Mouse (Mus musculus) forebrain, embryonic 14.5 days (tissue): ENCODE data around the gene Atrn. TPM values are rescaled to one million over a fixed set of nuclear protein-coding genes. Genes with fewer than 3 reads are reported as not detected.
A peak's percentile ranks its signal among the peaks of the same experiment; 100 is the strongest.

ENCODE experiments used
- ATAC-seq: fragments of 200-750 bp; cut with Nextera tagmentation; 2 replicates; pipeline ENCODE4 v1.8.0; 2017; ENCODE audit warnings: mild to moderate bottlenecking, moderate library complexity
- DNase-seq: peaks from one replicate; pipeline ENCODE4 v3.0.0-alpha.2; 2015; ENCODE audit warnings: low spot score
- H3K27ac ChIP-seq: fragments of 300-500 bp; sonication (generic); 2 replicates; pipeline ENCODE4 v1.5.1; 2014; ENCODE audit warnings: low read depth, mild to moderate bottlenecking, control low read depth, low read length, moderate library complexity
- H3K27me3 ChIP-seq: fragments of 300-500 bp; sonication (generic); replicated peaks from 2 replicates; pipeline ENCODE4 v1.6.1; 2014; ENCODE audit warnings: low read length, control low read depth, mixed read lengths; ENCODE audit not compliant: control insufficient read depth, insufficient read depth
- H3K36me3 ChIP-seq: fragments of 300-500 bp; sonication (generic); 2 replicates; pipeline ENCODE4 v1.6.1; 2014; ENCODE audit warnings: low read length, control low read depth; ENCODE audit not compliant: control insufficient read depth, insufficient read depth
- H3K4me1 ChIP-seq: fragments of 300-500 bp; sonication (generic); 2 replicates; pipeline ENCODE4 v1.6.1; 2014; ENCODE audit warnings: antibody characterized with exemption, low read length, control low read depth; ENCODE audit not compliant: control insufficient read depth, insufficient read depth
- H3K4me2 ChIP-seq: fragments of 300-500 bp; sonication (generic); 2 replicates; pipeline ENCODE4 v1.6.1; 2014; ENCODE audit warnings: mild to moderate bottlenecking, control low read depth, low read length
- H3K4me3 ChIP-seq: fragments of 300-500 bp; sonication (generic); 2 replicates; pipeline ENCODE4 v1.5.1; 2014; ENCODE audit warnings: low read depth, low read length, control low read depth
- H3K9ac ChIP-seq: fragments of 300-500 bp; sonication (generic); 2 replicates; pipeline ENCODE4 v1.6.1; 2014; ENCODE audit warnings: mild to moderate bottlenecking, low read length, control low read depth, moderate library complexity
- H3K9me3 ChIP-seq: fragments of 300-500 bp; sonication (generic); replicated peaks from 2 replicates; pipeline ENCODE4 v1.6.1; 2016; ENCODE audit warnings: low read length, control low read depth, mixed read lengths; ENCODE audit not compliant: control insufficient read depth
- WGBS: fragments of 180-500 bp; shearing (Covaris S2); extraction: QIAGEN DNeasy Blood & Tissue Kit; methylation state at CpG from one replicate; pipeline ENCODE4 v1.1.7; 2014; 5-methylcytosine and 5-hydroxymethylcytosine counted together
- polyA plus RNA-seq: library from polyadenylated mRNA; unstranded; fragments of >200 nt; fragmentation: Nextera tagmentation; extraction: Ambion mirVana; gene quantifications from 2 replicates; pipeline ENCODE4 v1.2.1, GENCODE M21; 2014

Gene Atrn
- polyA plus RNA-seq = 11.3 and 14.3 TPM in 2 replicates

DNA sequence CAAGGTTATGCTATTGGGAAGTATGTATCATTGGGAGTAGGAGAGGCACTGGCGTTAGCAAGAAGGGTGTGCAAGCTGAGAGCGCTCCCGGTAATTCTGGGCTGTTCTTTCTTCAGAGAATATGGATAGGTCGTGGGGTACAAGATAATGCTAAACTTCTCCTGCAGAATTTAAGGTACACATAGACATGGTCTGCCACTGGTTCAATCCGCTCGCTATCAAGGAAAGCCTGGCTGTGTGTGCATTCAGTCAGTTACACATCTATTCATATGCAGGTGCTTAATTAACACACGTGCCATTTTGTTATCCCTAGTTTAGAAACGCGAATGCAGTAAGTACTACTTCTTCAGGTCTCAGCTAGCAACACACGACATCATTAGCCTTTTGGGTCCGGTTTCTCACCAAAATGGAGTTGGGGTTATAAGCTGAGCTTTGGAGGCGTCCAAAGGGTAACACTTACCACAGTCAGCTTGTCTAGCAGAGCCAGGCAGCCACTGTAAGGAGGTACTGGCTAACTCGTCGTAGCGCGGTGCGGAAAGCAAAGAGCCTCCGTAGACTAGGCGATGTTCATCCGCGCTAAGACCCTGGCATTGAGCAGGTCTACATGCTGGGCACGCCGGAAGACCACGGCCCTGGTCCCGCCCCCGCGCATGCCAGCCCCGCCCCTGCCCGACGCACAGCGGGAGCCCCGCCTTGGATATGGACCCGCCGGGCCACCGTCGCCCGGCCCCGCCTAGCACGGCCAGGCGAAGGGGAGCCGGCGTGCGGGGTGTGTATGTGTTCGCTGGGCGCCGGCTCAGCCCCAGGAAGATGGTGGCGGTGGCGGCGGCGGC lies at the start of gene Atrn, which contains the start of gene 4930402H24Rik:
Gene Atrn (plus strand): TSS at position 745 of the 833 bp plus-strand sequence.
Gene 4930402H24Rik (minus strand): TSS at position 656 of the 833 bp plus-strand sequence.
- H3K9ac ChIP-seq = peak within 1 kb of the TSS; percentile 96
- 4% methylated on average over 41 of the region's 50 CpGs for WGBS
- peak within 1 kb of the TSS; percentile 77 for H3K27ac ChIP-seq
- no peaks in the 10 kb centered on the region for H3K27me3 ChIP-seq
- H3K4me2 ChIP-seq = peak within 1 kb of the TSS; percentile 76
- H3K9me3 ChIP-seq = no peaks in the 10 kb centered on the region
- DNase-seq (peak; percentile 95), ATAC-seq (peak; percentile 99)
- peaks cover 8% of the 10 kb centered on the region for H3K4me1 ChIP-seq
- no peaks in the 10 kb centered on the region for H3K36me3 ChIP-seq
- peak within 1 kb of the TSS; percentile 99 for H3K4me3 ChIP-seq

DNA sequence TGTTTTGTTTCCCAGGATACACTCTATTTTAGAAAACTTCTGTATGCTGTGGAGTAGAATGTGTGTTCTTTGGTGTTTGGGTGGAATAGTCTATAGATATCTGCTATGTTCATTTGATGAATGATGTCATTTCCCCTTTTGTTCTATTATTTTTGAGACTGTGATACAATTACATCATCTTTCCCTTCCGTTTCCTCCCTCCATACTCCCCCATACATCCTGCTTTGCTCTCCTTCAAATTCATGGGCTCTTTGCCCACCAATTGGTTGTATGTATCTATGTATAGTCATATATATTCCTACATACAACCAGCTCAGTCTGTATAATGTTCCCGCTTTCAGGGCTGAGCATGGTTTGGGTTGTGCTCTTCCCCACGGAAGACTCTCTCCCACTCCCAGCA lies 44.2 kb upstream of the Atrn start:
- no peak overlapping the region for H3K4me3 ChIP-seq
- no peak overlapping the region for H3K9ac ChIP-seq
- H3K27me3 ChIP-seq = no peaks in the 10 kb centered on the region
- no peaks in the 10 kb centered on the region for H3K36me3 ChIP-seq
- no peaks in the 10 kb centered on the region for H3K4me1 ChIP-seq
- no peak overlapping the region for H3K27ac ChIP-seq
- DNase-seq = no peak
- no peak for ATAC-seq
- H3K4me2 ChIP-seq = no peak overlapping the region
- 83% methylated on average over 3 of the region's 3 CpGs for WGBS
- H3K9me3 ChIP-seq = no peaks in the 10 kb centered on the region

DNA sequence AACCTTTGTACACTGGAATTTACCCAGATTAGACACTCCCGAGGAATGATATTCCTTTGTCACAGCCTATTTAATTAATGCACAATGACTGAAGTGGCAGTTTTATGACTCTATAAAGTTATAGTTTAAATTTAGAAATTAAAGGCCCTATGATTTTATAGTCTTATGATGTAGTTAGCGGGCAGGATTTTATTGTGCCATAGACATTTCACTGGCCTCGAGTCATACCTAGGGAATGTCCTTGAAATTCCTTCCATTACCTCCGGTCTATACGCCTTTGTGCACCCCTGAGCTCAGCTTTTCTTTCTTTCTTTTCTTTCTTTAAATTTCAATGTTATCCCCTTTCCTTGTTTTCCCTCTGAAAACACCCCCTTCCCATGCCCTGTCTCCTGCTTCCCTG lies 35.4 kb upstream of the Atrn start:
- no peak overlapping the region for H3K27ac ChIP-seq
- no peaks in the 10 kb centered on the region for H3K4me1 ChIP-seq
- no peak overlapping the region for H3K4me2 ChIP-seq
- DNase-seq = no peak
- no peaks in the 10 kb centered on the region for H3K9me3 ChIP-seq
- H3K9ac ChIP-seq = no peak overlapping the region
- 89% methylated on average over 5 of the region's 5 CpGs for WGBS
- H3K36me3 ChIP-seq = no peaks in the 10 kb centered on the region
- no peaks in the 10 kb centered on the region for H3K27me3 ChIP-seq
- H3K4me3 ChIP-seq = no peak overlapping the region
- ATAC-seq = no peak

DNA sequence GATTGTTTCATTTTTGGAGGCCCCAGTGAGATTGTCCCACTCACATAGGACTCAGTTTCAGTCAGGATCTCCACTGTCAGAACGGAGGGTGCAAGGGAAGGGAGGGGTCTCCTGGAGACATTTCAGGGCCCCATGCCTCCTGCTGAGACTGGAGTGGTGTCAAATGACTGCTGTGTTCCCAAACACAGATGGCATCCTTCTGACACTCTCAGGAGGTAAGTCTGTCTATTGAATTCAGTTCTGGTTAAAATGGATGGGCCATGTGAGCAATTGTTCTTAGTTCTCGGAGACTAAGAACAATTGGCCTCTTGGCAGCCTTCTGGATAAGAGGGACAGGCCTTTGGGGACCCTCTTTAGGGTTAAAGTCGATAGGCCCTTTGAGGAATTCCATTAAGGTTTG lies 28.9 kb upstream of the Atrn start:
- Histone ChIP-seq H3K36me3 (no peaks in the 10 kb centered on the region), H3K4me2 (no peak overlapping the region), H3K4me3 (no peak overlapping the region), H3K4me1 (no peaks in the 10 kb centered on the region), H3K27me3 (no peaks in the 10 kb centered on the region), H3K9me3 (no peaks in the 10 kb centered on the region), H3K9ac (no peak overlapping the region), H3K27ac (no peak overlapping the region)
- 65% methylated on average over 3 of the region's 3 CpGs for WGBS
- DNase-seq (no peak), ATAC-seq (no peak)

DNA sequence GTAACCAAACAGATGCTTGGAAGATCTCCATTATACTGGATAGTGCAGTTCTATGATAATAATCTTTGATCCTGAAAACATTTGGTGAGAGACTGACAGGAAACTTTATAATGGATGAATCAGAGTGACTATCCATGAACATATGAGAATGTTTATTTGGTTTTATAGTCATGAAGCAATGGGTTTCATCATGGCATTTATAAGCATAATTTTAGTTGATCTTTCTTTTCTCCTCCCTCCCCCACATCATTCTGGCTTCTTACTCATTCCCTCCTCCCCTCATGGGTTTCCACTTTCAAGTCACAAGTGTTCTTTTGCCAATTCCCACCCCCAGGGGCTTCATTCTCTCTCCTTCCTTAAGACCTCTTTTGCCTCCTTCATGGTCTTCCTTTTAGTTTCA lies 19.3 kb upstream of the Atrn start:
- ATAC-seq (no peak), DNase-seq (no peak)
- Histone ChIP-seq H3K4me2 (no peak overlapping the region), H3K9ac (no peak overlapping the region), H3K27ac (no peak overlapping the region), H3K27me3 (no peaks in the 10 kb centered on the region), H3K36me3 (no peaks in the 10 kb centered on the region), H3K4me3 (no peak overlapping the region), H3K4me1 (no peaks in the 10 kb centered on the region), H3K9me3 (no peaks in the 10 kb centered on the region)

DNA sequence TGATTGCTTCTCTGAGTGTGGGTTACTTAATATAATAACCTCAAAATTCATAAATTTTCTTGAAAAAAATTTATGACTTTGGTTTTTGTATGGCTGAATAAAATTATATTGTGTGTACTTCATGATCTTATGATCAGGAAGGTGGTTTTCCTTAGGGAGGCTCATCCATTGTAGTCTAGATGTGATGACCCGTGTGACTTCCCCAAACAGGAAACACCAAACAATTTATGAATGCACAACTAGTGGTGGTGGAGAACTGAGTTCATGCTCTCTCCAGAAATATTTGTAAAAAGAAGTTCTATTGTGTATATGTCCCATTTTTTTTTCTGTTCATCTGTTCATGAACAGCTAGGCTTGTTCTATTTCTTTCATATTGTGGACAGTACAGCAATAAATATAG lies 18.8 kb upstream of the Atrn start:
- H3K9ac ChIP-seq = no peak overlapping the region
- H3K27me3 ChIP-seq = no peaks in the 10 kb centered on the region
- H3K4me2 ChIP-seq = no peak overlapping the region
- ATAC-seq = no peak
- no peaks in the 10 kb centered on the region for H3K4me1 ChIP-seq
- H3K9me3 ChIP-seq = no peaks in the 10 kb centered on the region
- no peak overlapping the region for H3K4me3 ChIP-seq
- no peaks in the 10 kb centered on the region for H3K36me3 ChIP-seq
- no peak overlapping the region for H3K27ac ChIP-seq
- no peak for DNase-seq
- WGBS = 95% methylated on average over 1 of the region's 1 CpGs

DNA sequence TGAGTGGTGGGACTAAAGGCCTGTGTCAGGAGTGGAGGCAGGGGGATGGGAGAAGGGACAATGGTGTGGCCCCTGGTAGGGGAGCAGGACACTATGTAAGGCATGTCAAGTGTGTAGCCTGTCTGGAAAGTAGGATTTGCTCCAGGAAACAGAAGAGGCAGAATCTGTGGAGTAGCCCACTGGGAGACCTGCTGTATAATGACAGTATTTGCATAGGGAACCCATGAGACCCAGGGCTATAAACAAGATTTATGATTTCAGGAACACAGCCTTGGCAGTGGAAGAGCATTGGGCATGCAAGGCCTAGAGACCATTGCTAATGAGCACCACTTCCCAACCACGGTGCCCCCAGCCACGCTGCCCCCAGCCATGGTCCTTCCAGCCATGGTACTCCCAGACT lies 9.4 kb upstream of the Atrn start:
- Histone ChIP-seq H3K9me3 (no peaks in the 10 kb centered on the region), H3K36me3 (no peaks in the 10 kb centered on the region), H3K4me1 (no peaks in the 10 kb centered on the region), H3K27ac (no peak overlapping the region), H3K4me3 (no peak overlapping the region), H3K4me2 (no peak overlapping the region), H3K9ac (no peak overlapping the region), H3K27me3 (no peaks in the 10 kb centered on the region)
- DNase-seq (no peak), ATAC-seq (no peak)
- WGBS = 96% methylated on average over 2 of the region's 2 CpGs

DNA sequence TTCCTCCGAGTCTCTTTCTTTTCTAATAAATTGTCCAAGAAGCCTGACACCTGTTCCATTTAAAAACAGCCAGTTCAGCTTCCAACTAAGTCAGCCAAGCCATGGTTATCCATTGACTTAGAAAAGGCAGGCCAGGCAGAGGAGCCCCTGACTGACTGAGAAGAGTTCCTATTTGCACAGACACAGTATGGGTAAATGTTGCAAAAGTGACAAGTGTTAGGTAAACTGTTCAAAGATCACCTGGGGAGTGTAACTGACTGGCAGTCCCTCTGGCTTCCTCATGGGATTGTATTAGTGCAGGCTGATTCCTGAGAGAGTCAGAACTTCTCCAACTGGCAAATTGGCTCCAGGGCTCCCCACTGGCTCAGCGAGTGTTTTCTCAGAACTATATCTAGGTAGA lies 8.4 kb upstream of the Atrn start:
- Histone ChIP-seq H3K9me3 (no peaks in the 10 kb centered on the region), H3K4me2 (no peak overlapping the region), H3K4me1 (no peaks in the 10 kb centered on the region), H3K27me3 (no peaks in the 10 kb centered on the region), H3K36me3 (no peaks in the 10 kb centered on the region), H3K9ac (no peak overlapping the region), H3K27ac (no peak overlapping the region), H3K4me3 (no peak overlapping the region)
- no peak for ATAC-seq
- WGBS = 79% methylated on average over 2 of the region's 2 CpGs
- DNase-seq = no peak

DNA sequence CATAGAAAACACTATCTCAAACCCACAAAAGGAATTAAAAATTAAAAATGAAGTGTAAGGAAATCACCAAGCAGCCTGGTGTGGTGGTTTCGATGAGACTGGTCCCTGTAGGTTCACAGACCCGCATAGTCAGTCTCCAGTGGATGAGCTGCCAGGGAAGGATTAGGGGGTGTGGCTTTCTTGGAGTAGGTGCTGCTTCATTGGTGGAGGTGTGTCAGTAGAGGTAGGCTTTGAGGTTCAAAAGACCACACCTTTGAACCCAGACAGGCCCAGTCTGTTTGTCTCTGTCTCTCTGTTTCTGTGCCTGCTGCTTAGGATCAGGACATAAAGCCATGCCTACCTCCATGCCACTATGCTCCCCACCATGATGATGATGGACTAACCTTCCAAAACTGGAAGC lies 7.5 kb upstream of the Atrn start:
- Histone ChIP-seq H3K9ac (no peak overlapping the region), H3K27me3 (no peaks in the 10 kb centered on the region), H3K4me2 (no peak overlapping the region), H3K9me3 (no peaks in the 10 kb centered on the region), H3K27ac (no peak overlapping the region), H3K4me1 (no peaks in the 10 kb centered on the region), H3K4me3 (no peak overlapping the region), H3K36me3 (no peaks in the 10 kb centered on the region)
- no peak for DNase-seq
- ATAC-seq = no peak
- 82% methylated on average over 2 of the region's 2 CpGs for WGBS
